Mouse (Mus musculus): ENCODE measurements around the gene Pate2.

The Pate2 gene

GRCm38 (mm10) chr9:35569571-35570534, at the start of gene Pate2, which contains the start of gene Hyls1:
Gene Pate2, plus strand, starts transcription at chr9:35570284.
Gene Hyls1, minus strand, starts transcription at chr9:35570398.
- DNase-seq (ENCODE audit: low read depth, low spot score), result peak; percentile 96

GRCm38 (mm10) chr9:35520631-35521348, 49.3 kb upstream of the Pate2 start:
- DNase-seq (ENCODE audit: low read depth, low spot score), result no peak

- DNase-seq (ENCODE audit: low read depth, low spot score), result no peak
These were observed 47.8 kb upstream of the Pate2 start for GRCm38 (mm10) chr9:35522241-35522640.

- no peak for DNase-seq (ENCODE audit: low read depth, low spot score)
These were observed 47.1 kb upstream of the Pate2 start for GRCm38 (mm10) chr9:35522821-35523515.

DNA sequence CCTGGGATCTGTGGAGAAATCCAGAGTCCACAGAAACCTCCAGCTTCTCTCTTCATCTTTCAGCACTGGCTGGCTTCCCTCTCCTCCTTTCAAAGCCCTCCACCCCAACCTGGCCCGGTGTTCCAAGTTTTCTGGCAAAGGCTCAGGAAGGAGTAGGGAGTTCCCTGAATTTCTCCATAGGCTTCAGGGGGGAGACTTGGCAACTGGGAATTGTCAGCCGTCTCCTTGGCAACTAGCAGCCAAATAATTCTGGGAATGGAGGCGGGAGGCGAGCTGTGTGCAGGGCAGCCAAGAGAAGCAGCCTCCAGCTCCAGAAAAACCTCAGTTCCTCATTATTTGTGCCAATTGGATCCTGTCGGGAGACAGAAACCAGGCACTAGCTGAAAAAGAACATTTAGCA, 46.5 kb upstream of the Pate2 start:
- DNase-seq (ENCODE audit: low read depth, low spot score), result no peak

DNA sequence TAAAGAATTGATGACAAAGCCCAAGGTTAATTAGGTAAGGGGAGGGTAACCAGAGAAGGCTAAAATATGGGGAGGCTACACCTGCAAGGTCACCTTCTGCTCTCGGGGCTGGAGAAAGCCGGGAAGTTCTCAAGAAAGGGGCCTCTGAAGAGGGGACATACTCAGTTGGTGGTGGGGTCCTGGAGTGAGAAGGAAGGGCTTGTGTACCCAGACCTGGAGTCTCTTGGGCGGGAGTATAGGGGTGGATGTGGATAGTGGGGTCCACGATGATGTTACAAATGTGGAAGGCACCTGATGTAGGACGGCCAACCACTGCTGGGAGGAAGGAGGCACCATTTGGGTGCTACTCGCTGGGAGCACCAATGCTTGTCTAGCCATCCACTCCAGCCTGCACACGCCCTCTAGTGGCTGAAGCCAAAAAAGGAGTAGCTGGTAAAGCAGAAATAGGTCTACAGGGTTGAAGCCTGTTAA, 46.1 kb upstream of the Pate2 start:
- no peak for DNase-seq (ENCODE audit: low read depth, low spot score)

- DNase-seq (ENCODE audit: low read depth, low spot score), result no peak
These were observed 40.9 kb upstream of the Pate2 start for GRCm38 (mm10) chr9:35529141-35529540.

GRCm38 (mm10) chr9:35529796-35530195, 40.3 kb upstream of the Pate2 start:
- DNase-seq (ENCODE audit: low read depth, low spot score), result no peak

DNA sequence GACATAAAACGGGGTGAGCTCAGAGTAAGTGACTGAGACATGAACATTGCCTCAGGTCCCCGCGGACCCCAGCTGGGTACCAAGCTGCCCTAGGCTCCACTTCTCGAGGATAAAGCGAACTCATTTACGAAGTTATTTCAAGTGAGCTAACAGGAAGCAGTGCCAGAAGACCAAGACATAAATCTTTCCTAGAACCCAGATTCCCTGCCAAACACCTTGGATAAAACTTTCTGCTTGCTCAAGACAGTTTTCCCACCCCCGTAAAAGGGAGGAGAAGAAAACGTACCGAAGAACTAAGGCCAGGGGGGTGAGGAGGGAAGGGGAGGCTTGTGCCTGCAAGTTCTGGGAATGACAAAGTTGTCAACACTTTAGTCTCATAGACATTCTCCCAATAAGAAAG, 36.8 kb upstream of the Pate2 start:
- DNase-seq (ENCODE audit: low read depth, low spot score), result no peak

DNA sequence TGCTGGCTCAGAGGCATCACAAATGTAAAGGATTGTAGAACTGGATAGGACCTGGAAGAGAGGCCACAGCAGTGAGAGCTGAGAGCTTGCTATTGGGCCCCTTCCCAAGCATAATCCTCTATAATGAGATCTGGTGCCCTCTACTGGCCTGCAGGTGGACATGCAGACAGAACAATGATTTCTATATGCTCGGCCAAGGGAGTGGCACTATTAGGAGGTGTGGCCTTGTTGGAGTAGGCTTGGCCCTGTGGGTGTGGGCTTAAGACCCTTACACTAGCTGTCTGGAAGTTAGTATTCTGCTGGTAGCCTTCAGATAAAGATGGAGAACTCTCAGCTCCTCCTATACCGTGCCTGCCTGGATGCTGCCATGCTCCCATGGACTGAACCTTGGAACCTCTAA, 35.0 kb upstream of the Pate2 start:
- DNase-seq (ENCODE audit: low read depth, low spot score), result no peak

DNA sequence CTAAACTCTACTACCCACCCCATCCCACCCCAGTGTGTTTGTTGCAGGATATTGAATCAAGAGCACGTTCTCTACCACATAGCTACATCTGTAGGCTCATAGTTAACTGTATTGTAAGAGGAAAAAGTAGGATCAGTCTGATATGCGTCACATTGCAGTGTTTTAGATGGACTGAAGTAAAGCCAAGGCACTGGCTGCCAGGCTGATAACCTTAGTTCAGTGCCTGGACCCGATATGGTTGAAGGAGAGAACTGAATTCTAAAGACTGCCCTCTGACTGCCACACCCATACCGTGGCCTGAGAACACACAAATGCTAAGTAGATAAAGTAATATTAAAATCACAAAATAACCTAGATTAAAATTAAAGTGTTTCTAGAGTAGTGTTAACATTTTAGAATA, 34.2 kb upstream of the Pate2 start:
- no peak for DNase-seq (ENCODE audit: low read depth, low spot score)

DNA sequence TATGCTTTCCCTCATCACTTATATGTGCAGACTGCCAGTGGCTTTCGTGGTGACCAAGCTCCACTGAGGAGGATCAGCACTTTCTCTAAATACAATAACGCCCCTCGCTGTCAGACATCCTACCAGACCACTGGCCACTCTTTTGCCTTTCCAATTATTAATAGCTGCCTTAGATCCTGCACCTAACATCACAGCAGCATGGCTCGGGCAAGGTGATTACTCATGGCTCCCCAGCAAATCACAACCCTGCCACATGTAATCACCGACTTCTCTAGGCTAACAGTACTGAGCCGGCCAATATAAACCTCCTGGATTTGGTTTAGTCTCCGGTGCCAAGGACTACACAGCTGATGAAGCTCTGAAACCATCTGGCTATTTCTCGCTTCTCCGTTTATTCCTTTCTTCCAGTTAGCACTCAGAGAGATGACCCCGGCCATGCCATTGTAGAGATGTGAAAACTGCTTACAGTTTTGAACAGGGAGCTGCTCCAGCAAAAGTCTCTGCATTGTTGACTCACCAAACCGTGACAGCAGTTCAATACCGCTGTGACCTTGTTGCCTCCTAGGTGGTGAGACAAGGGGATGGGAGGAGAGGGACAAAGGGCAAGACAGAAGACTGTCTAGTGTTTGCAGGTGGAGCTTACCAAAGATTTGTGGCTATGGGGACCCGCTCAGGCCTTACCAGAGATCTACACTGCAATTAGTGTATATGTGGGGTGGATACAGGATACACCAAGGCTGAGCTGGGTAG, 30.9 kb upstream of the Pate2 start:
- DNase-seq (ENCODE audit: low read depth, low spot score), result no peak

- no peak for DNase-seq (ENCODE audit: low read depth, low spot score)
These were observed 29.1 kb upstream of the Pate2 start for GRCm38 (mm10) chr9:35541024-35541423.

DNA sequence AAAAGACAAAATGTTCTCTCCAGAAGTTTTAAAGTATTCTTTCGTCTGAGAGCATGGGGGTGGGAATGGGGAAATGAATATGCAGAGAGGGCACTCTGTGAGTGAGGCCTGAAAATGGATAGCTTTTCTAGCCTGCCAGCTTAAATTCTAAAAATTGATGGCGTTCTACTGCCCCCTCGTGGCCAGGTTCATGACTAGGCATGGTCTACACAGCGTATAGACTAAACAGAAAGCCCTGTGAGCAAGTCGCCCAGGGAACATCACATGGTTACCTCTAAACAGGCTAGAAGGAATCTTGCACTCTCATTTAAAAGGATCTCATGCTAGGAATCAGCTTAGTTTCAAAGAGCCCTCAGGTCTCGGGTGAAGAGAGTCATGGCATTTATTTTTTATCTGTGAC, 28.6 kb upstream of the Pate2 start:
- peak; percentile 27 for DNase-seq (ENCODE audit: low read depth, low spot score)

GRCm38 (mm10) chr9:35541941-35542340, 28.1 kb upstream of the Pate2 start:
- DNase-seq (ENCODE audit: low read depth, low spot score), result no peak

- DNase-seq (ENCODE audit: low read depth, low spot score), result no peak
These were observed 26.8 kb upstream of the Pate2 start for GRCm38 (mm10) chr9:35543099-35543860.

- DNase-seq (ENCODE audit: low read depth, low spot score), result no peak
These were observed 25.4 kb upstream of the Pate2 start for GRCm38 (mm10) chr9:35544666-35545065.

GRCm38 (mm10) chr9:35545704-35546103, 24.4 kb upstream of the Pate2 start:
- no peak for DNase-seq (ENCODE audit: low read depth, low spot score)

GRCm38 (mm10) chr9:35546745-35547144, 23.3 kb upstream of the Pate2 start:
- DNase-seq (ENCODE audit: low read depth, low spot score), result no peak

DNA sequence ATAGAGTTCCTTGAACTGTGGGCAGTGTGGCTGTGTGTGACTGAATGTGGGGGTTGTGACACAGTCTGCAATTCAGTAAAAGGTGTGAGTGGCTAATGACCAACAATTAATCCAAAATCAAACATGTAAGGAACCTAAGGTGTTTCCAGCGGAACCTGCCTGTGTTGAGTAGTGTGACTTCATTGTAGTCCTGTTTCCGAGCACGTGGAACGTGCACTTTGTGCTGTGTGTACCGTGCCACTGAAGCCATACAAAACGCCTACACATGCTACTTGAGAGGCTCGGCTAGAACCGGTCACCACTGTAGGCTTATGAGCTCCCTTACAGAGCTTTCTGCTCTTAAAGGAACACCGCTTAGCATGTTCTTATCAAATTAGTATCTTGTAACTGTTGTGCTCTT, 21.6 kb upstream of the Pate2 start:
- no peak for DNase-seq (ENCODE audit: low read depth, low spot score)

Measured in c-Kit-negative CD71-positive TER-119-positive erythroid progenitor cells, embryonic 14.5 days (primary cell).